Mouse (Mus musculus) cerebellum, adult 2 months (tissue): ENCODE measurements around the gene Mettl13. TPM values are rescaled to one million over a fixed set of nuclear protein-coding genes. Genes with fewer than 3 reads are reported as not detected.

Experiments used
- DNase-seq, 2 experiments: peaks; one replicate each; pipeline ENCODE4 v3.0.0; 2021
- H3K27ac ChIP-seq: fragments of 200-500 bp; 2 replicates; pipeline ENCODE4 v1.5.1; 2012; ENCODE audit warnings: low read length, control low read depth, inconsistent platforms; ENCODE audit not compliant: insufficient read depth
- H3K27me3 ChIP-seq: fragments of 200-500 bp; 2 replicates; pipeline ENCODE4 v1.6.1; 2012; ENCODE audit warnings: inconsistent platforms, mild to moderate bottlenecking, low read length, moderate library complexity; ENCODE audit not compliant: control insufficient read depth, insufficient read depth
- H3K4me1 ChIP-seq: fragments of 200-500 bp; 2 replicates; pipeline ENCODE4 v1.6.1; 2011; ENCODE audit warnings: low read length; ENCODE audit not compliant: control insufficient read depth, insufficient read depth
- H3K4me3 ChIP-seq: fragments of 200-500 bp; replicated peaks from 2 replicates; pipeline ENCODE3; 2011; ENCODE audit warnings: mild to moderate bottlenecking, low read depth, low read length, control low read depth; ENCODE audit not compliant: insufficient read depth
- CTCF ChIP-seq: fragments of 200-500 bp; IDR thresholded peaks from 2 replicates; pipeline ENCODE4 v1.5.1; 2011; ENCODE audit warnings: low read depth, mild to moderate bottlenecking, control low read depth, low read length, moderate library complexity, borderline replicate concordance; ENCODE audit not compliant: insufficient read depth
- POLR2A ChIP-seq: fragments of 200-500 bp; IDR thresholded peaks from 2 replicates; pipeline ENCODE4 v1.6.1; 2011; ENCODE audit warnings: low read length, control low read depth, borderline replicate concordance; ENCODE audit not compliant: insufficient read depth
- WGBS: fragments of 180-500 bp; shearing (Covaris S2); methylation state at CpG from one replicate; pipeline ENCODE4 v1.1.7; 2018; 5-methylcytosine and 5-hydroxymethylcytosine counted together
- polyA plus RNA-seq: library from polyadenylated mRNA; depleted of rRNA; stranded (reverse); fragments of >200 nt; gene quantifications from 2 replicates; pipeline ENCODE4 v1.2.3, GENCODE M21; 2012; rRNA removed

Gene Mettl13
- polyA plus RNA-seq, 1 experiment: 10.6 TPM

- Histone ChIP-seq H3K4me3 (no peak overlapping the region), H3K4me1 (no peaks in the 10 kb centered on the region)
- 74% methylated on average over 1 of the region's 1 CpGs for WGBS
Measured at GRCm38 (mm10) chr1:162530666-162531065, 17.7 kb downstream of the Mettl13 start.

DNA sequence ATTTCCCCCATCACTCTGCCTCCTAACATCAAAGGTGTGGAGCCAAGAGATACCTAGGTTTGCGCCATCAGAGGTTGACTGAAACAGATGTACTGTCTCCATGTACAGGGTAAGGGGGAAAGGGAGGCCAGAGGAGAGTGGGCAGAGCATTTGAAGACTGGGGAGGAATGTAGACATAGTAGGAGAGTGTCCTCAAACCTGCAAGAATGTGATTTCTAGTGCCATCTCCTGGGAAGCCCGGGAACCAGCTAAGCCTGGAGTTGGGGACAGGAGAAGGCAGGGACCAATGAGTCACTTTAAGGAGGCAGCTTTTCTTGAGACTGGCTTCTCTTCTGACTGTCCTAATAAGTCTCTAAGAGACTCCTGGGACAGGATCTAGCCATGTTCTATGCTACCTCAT, 18.7 kb downstream of the Mettl13 start:
- no peak for DNase-seq
- Histone ChIP-seq H3K27me3 (no peaks in the 10 kb centered on the region), H3K4me1 (no peaks in the 10 kb centered on the region), H3K27ac (no peak overlapping the region), H3K4me3 (no peak overlapping the region)
- 57% methylated on average over 2 of the region's 2 CpGs for WGBS
- TF ChIP-seq CTCF: peak; percentile 39; the same call in 1 of the 2 replicates
- no peak for TF ChIP-seq POLR2A

More at GRCm38 (mm10) chr1:162530666-162531065, 17.7 kb downstream of the Mettl13 start:
- TF ChIP-seq POLR2A: no peak
- TF ChIP-seq CTCF: no peak
- no peak for DNase-seq
- no peak overlapping the region for H3K27ac ChIP-seq
- H3K27me3 ChIP-seq: no peaks in the 10 kb centered on the region

DNA sequence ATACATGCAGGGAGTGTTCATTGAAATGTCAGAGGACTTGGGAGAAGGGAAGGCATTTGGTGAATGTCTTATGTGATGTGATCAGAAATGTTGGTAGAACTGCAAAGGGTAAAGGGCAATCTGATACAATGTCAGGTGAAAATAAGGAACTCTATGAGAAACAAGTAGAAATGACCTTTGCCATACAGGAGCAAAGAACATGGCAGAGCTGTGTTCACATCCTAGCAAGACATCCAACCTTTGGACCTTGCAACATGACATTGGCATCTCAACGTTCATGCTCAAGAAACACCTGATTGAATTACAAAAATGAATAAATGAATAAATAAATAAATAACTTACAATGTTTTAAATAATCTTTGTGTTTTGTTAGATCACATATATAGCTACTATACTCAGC, 33.2 kb downstream of the Mettl13 start:
- Histone ChIP-seq H3K27ac (no peak overlapping the region), H3K4me3 (no peak overlapping the region), H3K4me1 (no peaks in the 10 kb centered on the region), H3K27me3 (no peaks in the 10 kb centered on the region)
- TF ChIP-seq CTCF (no peak), POLR2A (no peak)
- 92% methylated on average over 1 of the region's 1 CpGs for WGBS
- no peak for DNase-seq

DNA sequence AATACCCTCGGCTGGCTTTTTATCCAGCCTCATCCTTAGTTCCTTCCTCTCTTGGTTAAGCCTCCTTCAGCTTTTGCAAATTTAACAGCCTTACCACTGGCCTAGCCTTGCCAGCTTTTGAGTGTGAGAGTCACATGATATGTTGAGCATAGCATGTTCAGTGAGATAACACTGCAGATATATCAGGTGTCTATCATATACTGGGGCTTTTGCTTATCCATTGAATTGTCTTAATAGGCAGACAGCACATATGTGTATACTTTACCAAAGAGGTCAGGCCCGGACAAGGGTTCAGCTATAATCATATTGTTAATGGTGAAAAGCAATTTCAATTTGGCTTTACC, 38.4 kb downstream of the Mettl13 start:
- TF ChIP-seq POLR2A (no peak), CTCF (no peak)
- no peak for DNase-seq
- Histone ChIP-seq H3K27ac (no peak overlapping the region), H3K4me3 (no peak overlapping the region), H3K4me1 (no peaks in the 10 kb centered on the region), H3K27me3 (no peaks in the 10 kb centered on the region)
- WGBS: 82% methylated on average over 2 of the region's 2 CpGs

- no peaks in the 10 kb centered on the region for H3K4me1 ChIP-seq
- H3K27ac ChIP-seq: no peak overlapping the region
- 49% methylated on average over 12 of the region's 12 CpGs for WGBS
- TF ChIP-seq CTCF: no peak
- TF ChIP-seq POLR2A: no peak
- no peak overlapping the region for H3K4me3 ChIP-seq
- H3K27me3 ChIP-seq: no peaks in the 10 kb centered on the region
- DNase-seq: peak in 1 of 2 experiments; percentile 17
Measured at GRCm38 (mm10) chr1:162509329-162510012, 38.9 kb downstream of the Mettl13 start.

DNA sequence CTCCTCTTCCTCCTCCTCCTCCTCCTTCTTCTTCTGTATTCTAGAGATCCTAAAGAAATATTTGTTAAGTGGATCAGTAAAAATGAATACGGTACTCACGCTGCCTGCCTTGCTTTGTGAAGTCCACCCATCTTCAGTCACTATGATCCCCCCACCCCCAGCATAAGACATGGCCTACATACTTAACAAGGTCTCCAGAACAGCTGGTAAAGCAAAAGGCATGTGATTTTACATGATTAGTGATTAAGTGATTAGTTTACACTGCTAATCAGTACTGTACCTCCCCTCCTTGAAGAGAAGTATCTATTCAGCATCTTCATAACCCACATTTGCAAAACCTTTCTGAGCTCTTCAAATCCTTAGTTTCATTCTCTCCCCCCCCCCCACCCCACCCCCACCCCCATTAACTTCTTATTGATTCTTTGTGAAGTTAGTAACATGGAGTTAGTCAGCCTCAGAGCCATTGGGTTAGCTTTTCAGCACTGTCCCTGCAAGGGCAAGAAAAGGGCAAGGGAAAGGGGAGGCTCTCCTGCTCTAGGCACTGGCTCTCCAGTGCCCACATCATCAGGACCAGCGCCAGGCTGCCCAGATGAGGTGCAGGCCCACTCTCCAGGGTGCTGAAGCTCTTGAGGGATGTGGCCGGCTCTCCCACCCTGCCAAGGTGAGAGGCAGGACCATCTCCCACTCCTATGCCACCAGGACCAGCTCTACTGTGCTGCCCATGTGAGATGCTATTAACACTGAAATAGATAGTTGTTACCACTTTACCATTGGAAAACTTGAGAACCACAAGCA, 39.9 kb downstream of the Mettl13 start:
- H3K4me1 ChIP-seq: no peaks in the 10 kb centered on the region
- no peak overlapping the region for H3K4me3 ChIP-seq
- TF ChIP-seq POLR2A (no peak), CTCF (no peak)
- DNase-seq: no peak
- 81% methylated on average over 4 of the region's 4 CpGs for WGBS
- no peak overlapping the region for H3K27ac ChIP-seq
- H3K27me3 ChIP-seq: no peaks in the 10 kb centered on the region

GRCm38 (mm10) chr1:162506516-162506915, 41.8 kb downstream of the Mettl13 start:
- DNase-seq: no peak
- WGBS: 76% methylated on average over 4 of the region's 4 CpGs
- Histone ChIP-seq H3K4me1 (no peaks in the 10 kb centered on the region), H3K27me3 (no peaks in the 10 kb centered on the region), H3K4me3 (no peak overlapping the region), H3K27ac (no peak overlapping the region)
- no peak for TF ChIP-seq CTCF
- TF ChIP-seq POLR2A: no peak

DNA sequence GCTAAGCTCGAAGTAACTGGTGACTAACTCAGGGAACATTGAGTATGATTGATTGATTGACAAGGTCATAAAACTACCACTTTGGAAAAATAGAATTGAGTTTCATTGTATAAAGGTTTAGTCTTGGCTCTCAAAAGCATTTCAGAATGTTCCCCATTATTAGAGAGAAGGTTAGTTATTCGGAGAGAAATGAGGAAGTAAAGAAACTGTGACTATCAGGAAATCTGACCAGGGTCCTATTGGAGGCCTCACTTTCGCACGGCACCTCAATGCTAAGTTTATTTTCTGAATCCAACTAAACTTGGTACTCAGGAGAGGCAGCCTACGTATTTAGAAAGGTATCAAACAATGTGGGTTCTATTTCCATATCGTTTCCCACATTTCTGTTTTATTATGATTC, 42.7 kb downstream of the Mettl13 start:
- no peak overlapping the region for H3K27ac ChIP-seq
- no peak for DNase-seq
- no peak for TF ChIP-seq POLR2A
- TF ChIP-seq CTCF: no peak
- H3K27me3 ChIP-seq: no peaks in the 10 kb centered on the region
- H3K4me1 ChIP-seq: no peaks in the 10 kb centered on the region
- no peak overlapping the region for H3K4me3 ChIP-seq
- WGBS: 90% methylated on average over 6 of the region's 6 CpGs

Other genes starting within 250 kb of the Mettl13 start
- 93.6 and 94.3 TPM in 2 replicates for gene Dnm3, start 70.5 kb downstream of the Mettl13 start, polyA plus RNA-seq
- gene Vamp4, start 22.0 kb upstream of the Mettl13 start, polyA plus RNA-seq: 73.3 and 75.2 TPM in 2 replicates
- 5.1 and 5.6 TPM in 2 replicates for gene Myoc, start 90.6 kb upstream of the Mettl13 start, polyA plus RNA-seq
- not detected in 2 replicates for gene Myocos, start 109.7 kb upstream of the Mettl13 start, polyA plus RNA-seq
- gene Prrc2c, start 192.0 kb upstream of the Mettl13 start, polyA plus RNA-seq: 49.5 and 52.3 TPM in 2 replicates